Mouse (Mus musculus) CH12.LX (cell line): ENCODE results near the gene Gm20388.

Experiments
- CHD1 ChIP-seq: IDR thresholded peaks from 2 replicates; pipeline ENCODE4 v1.6.1; 2012; ENCODE audit warnings: low read depth, low read length, improper control_type of control experiment, inconsistent platforms
- CTCF ChIP-seq, 2 experiments: IDR thresholded peaks in 1 of 2; conservative IDR thresholded peaks in 1 of 2; 2 replicates each; pipeline ENCODE4 v1.5.1; 2011 to 2012; ENCODE audit warnings: low read depth in 2 of 2, low read length in 2 of 2, improper control_type of control experiment in 1 of 2, inconsistent platforms in 1 of 2, mild to moderate bottlenecking in 1 of 2, moderate library complexity in 1 of 2
- MAFK ChIP-seq: IDR thresholded peaks from 2 replicates; pipeline ENCODE4 v1.6.1; 2011; ENCODE audit warnings: low read length, improper control_type of control experiment; ENCODE audit not compliant: insufficient replicate concordance
- MAX ChIP-seq: IDR thresholded peaks from 2 replicates; pipeline ENCODE4 v1.6.1; 2011; ENCODE audit warnings: low read length, improper control_type of control experiment
- MEF2A ChIP-seq: IDR thresholded peaks from 2 replicates; pipeline ENCODE4 v1.6.1; 2014; ENCODE audit warnings: low read depth, mild to moderate bottlenecking, inconsistent platforms, low read length, improper control_type of control experiment, borderline replicate concordance
- NRF1 ChIP-seq: IDR thresholded peaks from 2 replicates; pipeline ENCODE4 v1.6.1; 2014; ENCODE audit warnings: low read depth, mild to moderate bottlenecking, inconsistent platforms, low read length, improper control_type of control experiment, moderate library complexity
- POLR2A ChIP-seq: IDR thresholded peaks from 2 replicates; pipeline ENCODE4 v1.6.1; 2011; ENCODE audit warnings: low read depth, mild to moderate bottlenecking, improper control_type of control experiment, low read length
- SMC3 ChIP-seq: IDR thresholded peaks from 2 replicates; pipeline ENCODE4 v1.6.1; 2011; ENCODE audit warnings: low read depth, low read length, improper control_type of control experiment
- USF1 ChIP-seq: IDR thresholded peaks from 2 replicates; pipeline ENCODE4 v1.6.1; 2014; ENCODE audit warnings: low read depth, mild to moderate bottlenecking, inconsistent platforms, low read length, improper control_type of control experiment
- USF2 ChIP-seq: conservative IDR thresholded peaks from 2 replicates; pipeline ENCODE4 v1.6.1; 2011; ENCODE audit warnings: low read depth, low read length, improper control_type of control experiment
- ZC3H11A ChIP-seq: IDR thresholded peaks from 2 replicates; pipeline ENCODE4 v1.6.1; 2012; ENCODE audit warnings: low read depth, mild to moderate bottlenecking, inconsistent platforms, low read length, improper control_type of control experiment
- ZKSCAN1 ChIP-seq: IDR thresholded peaks from 2 replicates; pipeline ENCODE4 v1.6.1; 2012; ENCODE audit warnings: low read depth, inconsistent platforms, low read length, improper control_type of control experiment, borderline replicate concordance
- ZNF384 ChIP-seq: IDR thresholded peaks from 2 replicates; pipeline ENCODE4 v1.6.1; 2012; ENCODE audit warnings: low read depth, low read length, improper control_type of control experiment, inconsistent platforms

GRCm38 (mm10) chr8:121088281-121088680, 1177.6 kb downstream of the Gm20388 start:
- no peak for TF ChIP-seq CTCF (conservative IDR thresholded peaks at IDR 0.05 in 1 of 2, IDR thresholded peaks at IDR 0.05 in 1 of 2; ENCODE audit: low read depth in 2 of 2, low read length in 2 of 2)
- no peak for TF ChIP-seq MAFK
- no peak for TF ChIP-seq SMC3
- TF ChIP-seq ZC3H11A, result no peak
- TF ChIP-seq CHD1, result no peak
- TF ChIP-seq MEF2A, result no peak
- no peak for TF ChIP-seq USF1
- no peak for TF ChIP-seq MAX
- TF ChIP-seq ZNF384, result no peak
- no peak for TF ChIP-seq NRF1
- TF ChIP-seq USF2, result no peak
- TF ChIP-seq ZKSCAN1, result no peak
- TF ChIP-seq POLR2A, result no peak
